Mouse (Mus musculus) liver, embryonic 14.5 days (tissue): ENCODE results near the gene Gm28043.

Experiments
- CTCF ChIP-seq: IDR thresholded peaks from 2 replicates; pipeline ENCODE4 v1.5.1; 2016; ENCODE audit warnings: antibody characterized with exemption, low read depth, control low read depth
- EP300 ChIP-seq: IDR thresholded peaks from 2 replicates; pipeline ENCODE4 v1.6.1; 2016; ENCODE audit warnings: antibody characterized with exemption, low read depth

DNA sequence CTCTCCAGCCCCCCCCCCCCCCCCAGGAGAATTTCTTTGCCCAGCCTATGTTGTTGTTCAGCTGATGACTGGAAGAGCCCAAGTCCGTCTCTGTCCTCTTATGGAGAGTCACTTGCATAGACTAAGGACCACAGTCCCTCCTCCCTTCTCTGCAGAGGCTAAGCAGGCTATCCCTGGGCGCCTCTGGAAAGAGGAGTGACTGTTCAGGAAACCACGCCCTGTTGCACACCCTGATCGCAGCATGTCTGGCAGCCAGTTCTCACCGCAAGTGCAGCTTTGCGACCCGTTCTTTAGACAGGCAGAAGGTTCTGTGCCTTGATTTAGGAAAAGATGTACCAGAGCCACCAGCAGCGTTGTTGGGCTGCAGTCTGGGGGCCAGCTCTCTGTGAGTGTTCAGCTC, 23.2 kb downstream of the Gm28043 start:
- TF ChIP-seq CTCF (no peak), EP300 (no peak)
